Mouse (Mus musculus) right cerebral cortex, postnatal 10 days (tissue): Measurements from ENCODE around the gene Klrd1.
"Not testable (repeated sequence)": the region's sequence is repeated elsewhere in the genome, so short reads cannot be mapped to it uniquely, and the experiment has no call there.

Source experiments
- DNase-seq, 2 experiments: peaks; one replicate each; pipeline ENCODE4 v3.0.0; 2021; ENCODE audit warnings: low spot score in 2 of 2

Klrd1 gene

GRCm38 (mm10) chr6:129591508-129591907 lies at the start of gene Klrd1:
Gene Klrd1 (plus strand): TSS chr6:129591782.
- DNase-seq: no peak

GRCm38 (mm10) chr6:129541931-129542330 lies 49.7 kb upstream of the Klrd1 start:
- DNase-seq: peak in 1 of 2 experiments; percentile 57

GRCm38 (mm10) chr6:129542540-129542939 lies 49.0 kb upstream of the Klrd1 start:
- DNase-seq: no peak

- peak; percentile 83 for DNase-seq
Measured at GRCm38 (mm10) chr6:129543709-129544606, 47.6 kb upstream of the Klrd1 start.

- no peak for DNase-seq
Measured at GRCm38 (mm10) chr6:129547277-129547676, 44.3 kb upstream of the Klrd1 start.

GRCm38 (mm10) chr6:129548009-129548408 lies 43.6 kb upstream of the Klrd1 start:
- DNase-seq: no peak

GRCm38 (mm10) chr6:129557298-129558023 lies 34.1 kb upstream of the Klrd1 start:
- no peak for DNase-seq

- DNase-seq: peak; percentile 75 to 85
Measured at GRCm38 (mm10) chr6:129558946-129559640, 32.5 kb upstream of the Klrd1 start.

- no peak for DNase-seq
Measured at GRCm38 (mm10) chr6:129559641-129560027, 31.9 kb upstream of the Klrd1 start.

GRCm38 (mm10) chr6:129565257-129565656 lies 26.3 kb upstream of the Klrd1 start:
- DNase-seq: no peak

- DNase-seq: no peak
Measured at GRCm38 (mm10) chr6:129575315-129575714, 16.3 kb upstream of the Klrd1 start.

GRCm38 (mm10) chr6:129577605-129578004 lies 14.0 kb upstream of the Klrd1 start, which contains the start of gene Klre1:
Gene Klre1 (plus strand): TSS chr6:129577905.
- DNase-seq: no peak

GRCm38 (mm10) chr6:129581274-129581673 lies 10.3 kb upstream of the Klrd1 start:
- no peak for DNase-seq

- no peak for DNase-seq
Measured at GRCm38 (mm10) chr6:129581896-129582295, 9.7 kb upstream of the Klrd1 start.

- DNase-seq: no peak
Measured at GRCm38 (mm10) chr6:129583014-129583413, 8.6 kb upstream of the Klrd1 start.

GRCm38 (mm10) chr6:129608372-129608771 lies 16.8 kb downstream of the Klrd1 start:
- DNase-seq: no peak

- no peak for DNase-seq
Measured at GRCm38 (mm10) chr6:129623735-129624134, 32.2 kb downstream of the Klrd1 start, which contains the start of gene Klrk1. Gene Klrk1 (minus strand): TSS chr6:129623864.

- not testable (repeated sequence) for DNase-seq
Measured at GRCm38 (mm10) chr6:129631046-129631445, 39.5 kb downstream of the Klrd1 start.

GRCm38 (mm10) chr6:129643237-129643636 lies 51.7 kb downstream of the Klrd1 start, which contains the start of gene Klrc3:
Gene Klrc3 (minus strand): TSS chr6:129643337.
- not testable (repeated sequence) for DNase-seq

GRCm38 (mm10) chr6:129644054-129644453 lies 52.5 kb downstream of the Klrd1 start:
- DNase-seq: not testable (repeated sequence)
